Mouse (Mus musculus) small intestine, adult 2 months (tissue): ENCODE data around the gene Cdc42ep2. TPM values are rescaled to one million over a fixed set of nuclear protein-coding genes. Genes with fewer than 3 reads are reported as not detected.

ENCODE experiments used
- H3K27ac ChIP-seq: fragments of 200-500 bp; 2 replicates; pipeline ENCODE4 v1.5.1; 2012; ENCODE audit warnings: low read depth, low read length, control low read depth, inconsistent platforms; ENCODE audit not compliant: insufficient read depth
- H3K27me3 ChIP-seq: fragments of 200-500 bp; 2 replicates; pipeline ENCODE4 v1.6.1; 2012; ENCODE audit warnings: mild to moderate bottlenecking, moderate library complexity, low read length, inconsistent platforms; ENCODE audit not compliant: control insufficient read depth, insufficient read depth
- H3K36me3 ChIP-seq: fragments of 200-500 bp; 2 replicates; pipeline ENCODE4 v1.6.1; 2012; ENCODE audit warnings: mild to moderate bottlenecking, low read length, control low read depth, inconsistent platforms; ENCODE audit not compliant: control insufficient read depth, insufficient read depth
- H3K4me1 ChIP-seq: fragments of 200-500 bp; 2 replicates; pipeline ENCODE4 v1.6.1; 2012; ENCODE audit warnings: low read length, inconsistent platforms, mixed read lengths; ENCODE audit not compliant: control insufficient read depth, insufficient read depth, insufficient read length
- H3K4me3 ChIP-seq: fragments of 200-500 bp; 2 replicates; pipeline ENCODE4 v1.5.1; 2012; ENCODE audit warnings: low read depth, mild to moderate bottlenecking, control low read depth, inconsistent platforms, low read length, moderate library complexity
- CTCF ChIP-seq: fragments of 200-500 bp; IDR thresholded peaks from 2 replicates; pipeline ENCODE4 v1.5.1; 2012; ENCODE audit warnings: low read depth, mild to moderate bottlenecking, control low read depth, inconsistent platforms, low read length, moderate library complexity, mixed read lengths; ENCODE audit not compliant: insufficient replicate concordance, insufficient read length; ENCODE audit errors: extremely low read depth
- POLR2A ChIP-seq: fragments of 200-500 bp; IDR thresholded peaks from 2 replicates; pipeline ENCODE4 v1.6.1; 2012; ENCODE audit warnings: low read depth, mild to moderate bottlenecking, control low read depth, inconsistent platforms, low read length, moderate library complexity
- WGBS: fragments of 180-500 bp; shearing (Covaris S2); methylation state at CpG from one replicate; pipeline ENCODE4 v1.1.7; 2018; 5-methylcytosine and 5-hydroxymethylcytosine counted together
- polyA plus RNA-seq: library from polyadenylated mRNA; depleted of rRNA; stranded (reverse); fragments of >200 nt; gene quantifications from 2 replicates; pipeline ENCODE4 v1.2.3, GENCODE M21; 2012; rRNA removed

Gene Cdc42ep2
- polyA plus RNA-seq, 1 experiment = 30.6 TPM

DNA sequence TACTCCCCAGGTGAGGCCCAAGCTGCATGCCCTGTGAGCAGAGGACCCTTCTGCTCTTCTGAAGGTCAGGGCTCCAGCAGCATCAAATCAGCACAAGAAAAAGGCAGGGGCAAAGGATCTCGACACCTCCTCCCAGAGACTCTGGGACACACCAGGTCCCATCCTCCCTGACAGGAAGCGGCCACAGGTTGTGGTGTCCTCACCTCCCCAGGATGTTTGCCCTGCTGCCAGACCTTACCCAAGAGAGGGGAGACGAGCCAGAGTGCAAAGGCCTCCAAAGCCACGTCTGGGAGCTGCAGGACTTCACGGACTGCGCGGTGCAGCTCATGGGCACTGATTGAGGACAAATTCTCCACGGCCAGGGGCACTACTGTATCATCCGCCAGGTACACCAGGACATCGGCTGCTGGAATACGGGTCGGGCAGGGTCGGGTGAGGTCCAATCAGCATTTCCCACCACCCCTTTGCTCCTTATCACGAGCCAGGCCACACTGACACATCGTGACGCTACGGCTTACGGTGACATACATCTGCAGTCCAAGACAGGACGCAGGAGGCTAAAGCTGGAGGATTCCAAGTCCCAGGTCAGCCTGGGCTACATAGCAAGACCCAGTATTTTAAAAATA is 51.6 kb downstream of the Cdc42ep2 start:
- TF ChIP-seq POLR2A (no peak), CTCF (no peak)
- WGBS = 82% methylated on average over 19 of the region's 19 CpGs
- Histone ChIP-seq H3K4me3 (peak overlapping the region; percentile 23), H3K27ac (no peak overlapping the region), H3K4me1 (peaks cover 28% of the 10 kb centered on the region), H3K36me3 (peaks cover 25% of the 10 kb centered on the region), H3K27me3 (no peaks in the 10 kb centered on the region)

DNA sequence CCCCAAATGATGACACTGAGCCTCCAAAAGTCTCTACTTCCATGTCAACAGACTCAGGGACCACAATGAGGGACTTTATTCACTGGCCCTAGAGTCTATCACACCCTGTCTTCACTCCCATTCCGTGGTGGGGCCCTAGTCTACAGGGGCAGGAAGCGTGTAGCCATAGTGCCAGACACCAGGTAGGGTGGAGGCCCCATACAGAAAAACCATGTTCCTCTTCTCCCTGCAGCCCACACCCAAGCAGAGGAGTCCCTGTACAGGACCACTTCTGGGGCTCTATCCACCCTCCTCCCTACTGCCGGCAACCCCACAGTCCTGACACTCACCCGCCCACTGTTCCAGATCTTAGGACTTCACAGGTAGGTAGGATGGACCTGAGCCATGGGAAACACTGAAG is 52.1 kb downstream of the Cdc42ep2 start:
- H3K27ac ChIP-seq = no peak overlapping the region
- WGBS = 86% methylated on average over 4 of the region's 4 CpGs
- H3K36me3 ChIP-seq = peaks cover 30% of the 10 kb centered on the region
- no peak for TF ChIP-seq CTCF
- no peak for TF ChIP-seq POLR2A
- H3K4me3 ChIP-seq = peak overlapping the region; percentile 23; the same call in 1 of the 2 replicates
- H3K27me3 ChIP-seq = no peaks in the 10 kb centered on the region
- H3K4me1 ChIP-seq = peaks cover 30% of the 10 kb centered on the region

DNA sequence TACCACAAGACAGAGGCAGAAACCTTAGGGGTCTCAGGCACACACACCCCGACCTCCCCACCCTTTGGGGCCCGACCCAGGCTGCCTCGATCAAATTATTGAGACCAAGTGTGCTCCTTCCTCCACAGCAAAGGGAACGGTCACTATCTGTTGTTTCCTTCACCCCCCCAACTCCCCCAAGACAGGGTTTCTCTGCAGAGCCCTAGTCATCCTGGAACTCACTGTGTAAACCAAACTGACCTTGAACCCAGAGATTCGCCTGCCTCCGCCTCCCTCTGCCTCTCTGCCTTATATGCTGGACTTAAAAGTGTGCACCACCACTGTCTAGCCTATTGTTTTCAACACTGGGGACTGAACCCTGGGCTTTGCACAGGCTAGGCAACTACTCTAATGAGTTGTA is 52.9 kb downstream of the Cdc42ep2 start:
- H3K36me3 ChIP-seq = peaks cover 35% of the 10 kb centered on the region
- no peak for TF ChIP-seq CTCF
- TF ChIP-seq POLR2A = no peak
- 65% methylated on average over 6 of the region's 6 CpGs for WGBS
- H3K27ac ChIP-seq = no peak overlapping the region
- no peaks in the 10 kb centered on the region for H3K27me3 ChIP-seq
- no peak overlapping the region for H3K4me3 ChIP-seq
- H3K4me1 ChIP-seq = peaks cover 28% of the 10 kb centered on the region

DNA sequence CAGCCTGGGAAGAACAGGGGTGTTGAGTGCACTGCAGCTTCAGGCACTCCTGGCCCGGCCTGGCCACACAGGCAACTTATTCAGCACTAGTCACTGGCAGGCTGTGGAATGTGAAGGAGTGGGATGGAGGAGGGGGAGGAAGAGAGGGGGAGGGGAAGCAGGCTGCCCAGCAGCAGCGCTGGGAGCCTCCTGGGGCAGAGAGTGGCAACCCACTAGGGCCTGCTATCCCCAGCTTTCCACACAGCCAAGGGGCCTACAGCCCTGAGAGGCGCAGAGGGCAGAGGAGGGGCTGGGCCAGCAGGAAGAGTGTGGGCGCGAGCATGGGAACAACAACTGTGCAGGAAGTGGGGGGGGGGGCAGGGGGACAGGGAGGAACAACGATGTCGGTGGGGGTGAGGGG is 53.3 kb downstream of the Cdc42ep2 start:
- WGBS = 64% methylated on average over 7 of the region's 7 CpGs
- Histone ChIP-seq H3K4me3 (no peak overlapping the region), H3K4me1 (peaks cover 28% of the 10 kb centered on the region), H3K36me3 (peaks cover 37% of the 10 kb centered on the region), H3K27ac (no peak overlapping the region), H3K27me3 (no peaks in the 10 kb centered on the region)
- TF ChIP-seq CTCF = no peak

DNA sequence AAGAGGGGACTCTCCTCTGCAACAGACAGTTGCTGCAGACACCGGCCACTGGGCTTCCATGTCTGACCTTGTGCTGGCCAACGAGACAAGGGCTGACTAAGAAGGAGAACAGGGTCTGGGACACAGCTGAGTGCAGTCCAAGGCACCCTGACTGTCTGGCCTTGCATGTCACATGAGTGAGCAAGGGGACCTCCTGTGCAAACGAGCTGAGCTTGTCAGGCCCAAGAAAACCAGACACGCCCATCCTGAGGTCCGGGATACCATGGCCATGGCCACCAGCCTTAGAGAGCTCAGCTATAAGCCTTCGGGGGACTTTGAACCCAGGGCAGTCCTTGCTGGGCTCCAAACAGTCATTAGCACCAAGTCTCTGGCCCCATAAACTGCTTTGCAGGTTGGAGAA is 56.5 kb downstream of the Cdc42ep2 start:
- H3K4me1 ChIP-seq = peaks cover 21% of the 10 kb centered on the region
- H3K4me3 ChIP-seq = no peak overlapping the region
- WGBS = 59% methylated on average over 6 of the region's 6 CpGs
- H3K36me3 ChIP-seq = peaks cover 61% of the 10 kb centered on the region
- H3K27ac ChIP-seq = no peak overlapping the region
- TF ChIP-seq CTCF (no peak), POLR2A (no peak)
- no peaks in the 10 kb centered on the region for H3K27me3 ChIP-seq

Other genes starting within 250 kb of the Cdc42ep2 start
- gene Map3k11, start 236.1 kb downstream of the Cdc42ep2 start, polyA plus RNA-seq = 65.8 and 169 TPM in 2 replicates
- gene Pcnx3, start 235.9 kb downstream of the Cdc42ep2 start, polyA plus RNA-seq = 85.4 and 150 TPM in 2 replicates
- gene Kcnk7, start 220.4 kb downstream of the Cdc42ep2 start, polyA plus RNA-seq = 0.57 TPM in 1 of 2 replicates, not detected in the other
- gene Ehbp1l1, start 198.5 kb downstream of the Cdc42ep2 start, polyA plus RNA-seq = 62.1 and 100 TPM in 2 replicates
- 69.8 and 126 TPM in 2 replicates for gene Fam89b, start 195.2 kb downstream of the Cdc42ep2 start, polyA plus RNA-seq
- gene Ltbp3, start 183.9 kb downstream of the Cdc42ep2 start, polyA plus RNA-seq = 28.2 and 30.2 TPM in 2 replicates
- 37.1 and 52.5 TPM in 2 replicates for gene Scyl1, start 153.4 kb downstream of the Cdc42ep2 start, polyA plus RNA-seq
- 32.1 and 62.1 TPM in 2 replicates for gene Frmd8, start 49.5 kb downstream of the Cdc42ep2 start, polyA plus RNA-seq
- 207 and 241 TPM in 2 replicates for gene Slc25a45, start 47.0 kb downstream of the Cdc42ep2 start, polyA plus RNA-seq
- 0.90 and 2.0 TPM in 2 replicates for gene Tigd3, start 30.7 kb downstream of the Cdc42ep2 start, polyA plus RNA-seq
- gene Dpf2, start 11.8 kb downstream of the Cdc42ep2 start, polyA plus RNA-seq = 34.1 and 64.3 TPM in 2 replicates
- 14.2 and 40.8 TPM in 2 replicates for gene Pola2, start 39.4 kb upstream of the Cdc42ep2 start, polyA plus RNA-seq
- 0.08 TPM in 1 of 2 replicates, not detected in the other for gene Slc22a20, start 61.3 kb upstream of the Cdc42ep2 start, polyA plus RNA-seq
- 30.9 and 129 TPM in 2 replicates for gene Capn1, start 91.1 kb upstream of the Cdc42ep2 start, polyA plus RNA-seq
- 70.9 and 103 TPM in 2 replicates for gene Syvn1, start 121.8 kb upstream of the Cdc42ep2 start, polyA plus RNA-seq
- gene Mrpl49, start 133.0 kb upstream of the Cdc42ep2 start, polyA plus RNA-seq = 7.6 and 14.8 TPM in 2 replicates
- gene Fau, start 133.0 kb upstream of the Cdc42ep2 start, polyA plus RNA-seq = 1,660 and 2,469 TPM in 2 replicates
- 56.8 and 78.1 TPM in 2 replicates for gene Znhit2, start 136.4 kb upstream of the Cdc42ep2 start, polyA plus RNA-seq
- gene Tm7sf2, start 143.6 kb upstream of the Cdc42ep2 start, polyA plus RNA-seq = 30.6 and 49.4 TPM in 2 replicates
- 46.5 and 84.2 TPM in 2 replicates for gene Vps51, start 152.4 kb upstream of the Cdc42ep2 start, polyA plus RNA-seq
- gene Tmem262, start 155.2 kb upstream of the Cdc42ep2 start, polyA plus RNA-seq = not detected in 2 replicates
- gene Gm28374, start 157.4 kb upstream of the Cdc42ep2 start, polyA plus RNA-seq = not detected in 2 replicates
- gene Zfpl1, start 160.1 kb upstream of the Cdc42ep2 start, polyA plus RNA-seq = 62.1 and 119 TPM in 2 replicates
- gene Cdca5, start 160.2 kb upstream of the Cdc42ep2 start, polyA plus RNA-seq = 1.6 and 2.6 TPM in 2 replicates
- not detected in 2 replicates for gene AC131692.1, start 169.6 kb upstream of the Cdc42ep2 start, polyA plus RNA-seq
- gene Naaladl1, start 181.0 kb upstream of the Cdc42ep2 start, polyA plus RNA-seq = 46.7 and 1,874 TPM in 2 replicates
- gene Sac3d1, start 193.8 kb upstream of the Cdc42ep2 start, polyA plus RNA-seq = 35.7 and 46.4 TPM in 2 replicates
- 19.8 and 41.8 TPM in 2 replicates for gene Snx15, start 203.5 kb upstream of the Cdc42ep2 start, polyA plus RNA-seq
- 67.6 and 146 TPM in 2 replicates for gene Batf2, start 216.2 kb upstream of the Cdc42ep2 start, polyA plus RNA-seq
- 62.7 and 98.9 TPM in 2 replicates for gene Arl2, start 216.7 kb upstream of the Cdc42ep2 start, polyA plus RNA-seq